Mouse (Mus musculus) neural tube, embryonic 15.5 days (tissue): ENCODE results near the gene A630095N17Rik. TPM values are rescaled to one million over a fixed set of nuclear protein-coding genes. Genes with fewer than 3 reads are reported as not detected.

Experiments
- ATAC-seq: fragments of 200-750 bp; cut with Nextera tagmentation; 2 replicates; pipeline ENCODE4 v1.8.0; 2017; ENCODE audit warnings: mild to moderate bottlenecking, moderate TSS enrichment, moderate library complexity; ENCODE audit not compliant: low FRiP score
- H3K27ac ChIP-seq: fragments of 300-500 bp; sonication (generic); replicated peaks from 2 replicates; pipeline ENCODE4 v1.5.1; 2015; ENCODE audit warnings: mild to moderate bottlenecking, inconsistent platforms
- H3K27me3 ChIP-seq: fragments of 300-500 bp; sonication (generic); replicated peaks from 2 replicates; pipeline ENCODE4 v1.6.1; 2015; ENCODE audit warnings: inconsistent platforms
- H3K36me3 ChIP-seq: fragments of 300-500 bp; sonication (generic); 2 replicates; pipeline ENCODE4 v1.6.1; 2015; ENCODE audit warnings: inconsistent platforms
- H3K4me1 ChIP-seq: fragments of 300-500 bp; sonication (generic); 2 replicates; pipeline ENCODE4 v1.6.1; 2015; ENCODE audit warnings: inconsistent platforms
- H3K4me2 ChIP-seq: fragments of 300-500 bp; sonication (generic); 2 replicates; pipeline ENCODE4 v1.6.1; 2015; ENCODE audit warnings: inconsistent platforms, mild to moderate bottlenecking, moderate library complexity
- H3K4me3 ChIP-seq: fragments of 300-500 bp; sonication (generic); replicated peaks from 2 replicates; pipeline ENCODE4 v1.5.1; 2015; ENCODE audit warnings: mild to moderate bottlenecking, inconsistent platforms
- H3K9ac ChIP-seq: fragments of 300-500 bp; sonication (generic); replicated peaks from 2 replicates; pipeline ENCODE4 v1.6.1; 2015; ENCODE audit warnings: mild to moderate bottlenecking, inconsistent platforms
- H3K9me3 ChIP-seq: fragments of 300-500 bp; sonication (generic); replicated peaks from 2 replicates; pipeline ENCODE4 v1.6.1; 2016; ENCODE audit warnings: inconsistent platforms
- WGBS: fragments of 180-500 bp; shearing (Covaris S2); methylation state at CpG from one replicate; pipeline ENCODE4 v1.1.7; 2015; ENCODE audit warnings: mixed read lengths; 5-methylcytosine and 5-hydroxymethylcytosine counted together
- polyA plus RNA-seq: library from polyadenylated mRNA; unstranded; fragments of >200 nt; fragmentation: Nextera tagmentation; extraction: Ambion mirVana; gene quantifications from 2 replicates; pipeline ENCODE4 v1.2.1, GENCODE M21; 2015

The A630095N17Rik gene
- polyA plus RNA-seq: 0.29 TPM in 1 of 2 replicates, not detected in the other

DNA sequence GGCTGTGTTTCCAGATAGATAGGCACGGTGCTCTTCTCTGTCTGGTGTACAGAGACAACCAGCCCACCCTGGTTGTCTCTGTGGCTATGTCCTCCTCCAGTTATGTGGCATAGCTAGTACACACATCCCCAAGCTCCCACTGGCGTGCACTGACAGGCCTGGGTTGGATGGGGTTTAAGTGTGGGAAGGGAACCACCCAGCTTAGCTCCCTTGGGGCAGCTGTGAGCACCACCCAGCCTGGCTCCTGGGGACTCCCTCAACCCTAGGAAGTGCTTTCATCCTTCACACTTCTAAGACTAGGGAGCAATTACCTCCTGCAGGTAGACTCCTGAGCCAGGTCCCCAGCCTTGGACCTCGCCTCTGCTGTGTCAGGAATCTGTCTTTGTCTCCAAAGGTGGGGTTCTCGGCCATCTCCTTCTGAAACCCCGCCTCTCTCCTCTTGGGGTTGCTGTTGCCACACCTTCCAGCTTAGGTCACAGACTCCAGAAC lies at the start of gene A630095N17Rik:
A630095N17Rik (minus strand) TSS at position 439 of the 489 bp plus-strand sequence.
- no peak for ATAC-seq
- no peak within 1 kb of the TSS for H3K4me3 ChIP-seq
- no peak within 1 kb of the TSS for H3K4me2 ChIP-seq
- H3K4me1 ChIP-seq: peaks cover 18% of the 10 kb centered on the region
- H3K27ac ChIP-seq: no peak within 1 kb of the TSS
- H3K27me3 ChIP-seq: peaks cover 7% of the 10 kb centered on the region; the same call in 1 of the 2 replicates
- H3K9ac ChIP-seq: no peak within 1 kb of the TSS
- 76% methylated on average over 5 of the region's 5 CpGs for WGBS
- H3K9me3 ChIP-seq: no peaks in the 10 kb centered on the region
- no peaks in the 10 kb centered on the region for H3K36me3 ChIP-seq

DNA sequence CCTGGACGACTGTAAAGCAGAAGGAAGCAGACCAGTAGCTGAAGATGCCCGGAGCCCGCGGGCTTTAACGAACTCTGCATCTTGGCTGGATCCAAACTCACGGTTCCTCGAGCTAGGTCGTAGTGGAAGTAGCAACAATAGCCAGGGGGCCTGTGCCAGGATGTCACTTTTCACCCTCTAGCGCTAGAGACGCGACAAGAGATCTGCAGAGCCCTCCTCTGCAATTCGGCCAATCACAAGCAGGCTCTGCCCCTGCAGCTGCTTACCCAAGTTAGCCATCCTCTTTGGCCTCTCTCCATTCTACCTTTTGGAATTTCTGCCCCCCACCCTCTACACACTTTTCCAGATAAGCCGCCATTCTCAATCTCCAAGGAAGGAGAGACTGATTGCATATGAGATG lies 46.3 kb upstream of the A630095N17Rik start, which contains the start of gene Resp18:
Resp18 (minus strand) TSS at position 188 of the 400 bp plus-strand sequence.
- peaks cover 5% of the 10 kb centered on the region; the same call in 1 of the 2 replicates for H3K4me1 ChIP-seq
- whole genome bisulfite sequencing: 7% methylated on average over 13 of the region's 13 CpGs
- peak; percentile 81 for ATAC-seq
- peak within 1 kb of the TSS; percentile 61 for H3K4me2 ChIP-seq
- peaks cover 15% of the 10 kb centered on the region for H3K27me3 ChIP-seq
- peak within 1 kb of the TSS; percentile 55 for H3K9ac ChIP-seq
- H3K4me3 ChIP-seq: peak within 1 kb of the TSS; percentile 47
- H3K27ac ChIP-seq: peak within 1 kb of the TSS; percentile 73
- 0 out of 2 replicates have a peak, but pooled peaks cover 2% of the 10 kb centered on the region for H3K36me3 ChIP-seq
- no peaks in the 10 kb centered on the region for H3K9me3 ChIP-seq

DNA sequence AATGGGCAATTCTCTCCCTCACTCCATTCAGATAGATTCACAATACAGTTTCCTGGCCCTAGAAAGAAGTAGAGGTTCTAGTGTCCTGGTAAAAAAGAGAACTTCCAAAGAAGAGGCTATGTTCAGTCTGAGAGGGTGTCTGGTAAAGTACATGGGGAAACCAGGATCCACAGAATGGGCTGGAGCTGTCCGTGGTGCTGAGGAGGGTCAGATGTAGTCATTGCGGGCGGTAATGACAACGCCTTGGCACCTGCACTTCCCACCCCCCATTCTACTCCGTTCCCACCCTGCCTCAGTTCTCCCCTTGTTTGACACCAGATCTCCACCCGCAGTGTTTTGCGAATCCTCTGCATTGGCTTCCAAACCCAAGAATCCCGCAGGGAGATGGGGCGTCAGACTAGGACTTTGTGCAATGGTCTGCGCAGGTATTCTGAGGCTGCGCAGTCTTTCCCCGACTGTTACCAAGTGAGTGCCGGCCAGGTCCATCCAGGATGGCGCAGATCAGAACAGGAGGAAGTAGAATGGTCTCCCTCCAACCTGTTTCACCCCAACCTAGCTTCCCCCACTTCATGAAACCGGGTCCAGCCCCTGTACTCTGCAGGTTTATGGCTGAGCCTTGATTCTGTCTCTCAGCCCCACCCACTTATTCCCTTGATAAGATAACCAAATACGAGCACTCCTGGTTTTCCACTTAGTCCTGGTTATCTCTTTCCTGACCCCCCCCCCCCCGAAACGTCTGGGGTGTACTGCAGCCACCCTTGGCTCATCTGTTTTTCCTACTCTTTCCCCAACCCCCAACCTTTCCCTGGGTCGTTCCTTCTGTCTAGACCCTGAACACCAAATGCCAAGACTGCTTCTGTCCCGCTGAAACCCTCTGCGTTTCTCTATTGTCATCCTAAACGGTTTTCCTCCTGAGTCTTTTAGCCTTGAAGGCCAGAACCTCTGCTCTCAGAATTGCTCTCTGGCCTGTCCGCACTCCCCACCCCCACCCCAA lies 45.6 kb upstream of the A630095N17Rik start:
- Histone ChIP-seq H3K9me3 (no peaks in the 10 kb centered on the region), H3K9ac (peak overlapping the region; percentile 55), H3K27me3 (peaks cover 18% of the 10 kb centered on the region), H3K27ac (peak overlapping the region; percentile 73), H3K36me3 (0 out of 2 replicates have a peak, but pooled peaks cover 2% of the 10 kb centered on the region), H3K4me2 (peak overlapping the region; percentile 61), H3K4me1 (peaks cover 5% of the 10 kb centered on the region; the same call in 1 of the 2 replicates), H3K4me3 (peak overlapping the region; percentile 47)
- ATAC-seq: peak; percentile 88
- 5% methylated on average over 23 of the region's 23 CpGs for WGBS

DNA sequence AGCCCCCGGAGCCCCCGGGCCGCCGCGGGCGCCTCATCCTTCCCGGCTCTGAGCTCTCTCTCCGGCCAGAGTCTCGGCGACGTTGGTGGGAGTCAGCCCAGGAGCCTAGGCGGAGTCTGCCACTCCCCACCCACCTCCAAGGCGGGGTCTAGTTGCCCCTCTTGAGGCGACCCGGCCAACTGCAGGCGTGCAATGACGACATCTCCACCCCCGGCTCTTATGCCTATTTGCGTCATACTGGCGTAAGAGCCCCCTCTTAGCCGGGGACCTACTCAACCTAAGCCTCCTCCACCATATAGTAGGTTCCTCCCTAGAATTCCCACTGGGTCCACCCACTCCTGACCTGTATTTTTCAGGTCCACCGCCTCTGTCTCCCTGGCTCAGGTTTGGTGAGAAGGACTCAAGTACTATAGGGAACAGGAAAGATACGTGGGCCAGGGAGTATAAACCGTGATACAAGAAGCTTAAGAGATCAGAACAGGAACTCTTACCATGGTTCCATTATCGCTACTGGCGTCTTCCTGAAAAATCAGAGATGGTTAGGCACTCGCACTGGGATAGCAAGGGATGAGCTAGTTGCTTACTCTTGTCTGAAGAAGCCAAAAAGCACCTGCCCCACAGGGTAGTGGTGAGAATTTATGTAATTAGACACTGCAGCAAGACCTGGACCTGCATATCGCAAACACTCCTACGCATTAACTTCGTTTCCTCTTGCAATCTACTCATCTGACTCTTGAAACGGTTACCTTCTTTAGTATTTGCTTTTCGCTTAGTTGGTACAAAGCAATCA lies 32.4 kb upstream of the A630095N17Rik start, which contains the start of gene Ptprn:
Ptprn (minus strand) TSS at position 412 of the 790 bp plus-strand sequence.
- Histone ChIP-seq H3K27me3 (peaks cover 58% of the 10 kb centered on the region), H3K4me3 (peak within 1 kb of the TSS; percentile 58), H3K9me3 (no peaks in the 10 kb centered on the region), H3K9ac (peak within 1 kb of the TSS; percentile 61), H3K4me2 (peak within 1 kb of the TSS; percentile 61), H3K4me1 (peaks cover 11% of the 10 kb centered on the region), H3K36me3 (no peaks in the 10 kb centered on the region), H3K27ac (peak within 1 kb of the TSS; percentile 34; the same call in 1 of the 2 replicates)
- ATAC-seq: peak; percentile 89
- 12% methylated on average over 32 of the region's 32 CpGs for WGBS

DNA sequence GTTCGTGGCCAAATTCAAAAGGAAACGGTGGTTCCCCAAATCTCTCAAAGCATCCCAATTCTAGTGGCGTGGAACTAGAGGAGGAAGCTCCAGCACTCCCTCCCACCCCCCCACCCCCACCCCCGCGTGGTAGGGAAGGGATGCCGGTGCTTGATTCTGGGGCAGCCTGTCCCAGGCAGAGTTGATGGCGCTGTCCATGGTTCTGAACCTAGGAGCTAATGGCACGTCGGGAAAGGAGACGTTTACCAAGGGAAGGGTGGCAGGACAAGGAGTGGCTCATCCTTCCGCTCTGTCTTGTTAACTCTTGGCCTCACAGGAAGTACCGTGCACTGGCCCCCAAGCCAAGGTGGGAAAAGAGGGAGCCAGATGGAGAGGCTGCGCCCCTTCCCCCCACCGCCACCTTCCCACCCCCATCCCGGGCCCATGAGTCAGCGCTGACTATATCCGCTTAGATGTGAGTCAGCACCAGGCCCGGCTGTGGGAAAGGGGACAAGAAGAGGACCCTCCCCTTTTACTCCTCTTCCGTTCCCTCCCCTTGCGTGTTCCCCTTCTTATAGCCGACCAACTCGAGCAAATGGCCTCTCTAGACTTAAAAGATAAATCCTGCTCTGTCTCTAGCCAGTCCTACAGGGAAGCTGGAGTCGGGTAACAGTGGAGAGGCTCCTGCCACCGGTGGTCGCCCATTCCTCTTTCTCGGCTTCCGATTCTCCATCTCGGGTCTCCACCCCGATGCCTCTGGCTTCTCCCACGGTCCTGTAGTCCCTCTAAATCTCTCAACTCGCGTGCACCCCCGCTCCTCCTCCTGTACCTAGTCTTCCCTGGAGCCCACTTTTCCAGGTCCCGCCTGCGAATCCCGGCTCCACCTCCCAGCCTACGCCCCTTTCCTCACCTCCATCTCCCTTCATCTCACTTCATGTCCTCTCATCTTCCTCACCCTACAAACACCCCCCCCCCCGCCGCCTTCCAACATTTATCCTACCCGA lies 31.4 kb upstream of the A630095N17Rik start:
- Histone ChIP-seq H3K4me1 (peaks cover 11% of the 10 kb centered on the region), H3K4me2 (peak overlapping the region; percentile 61), H3K27ac (0 out of 2 replicates have a peak overlapping the region, but pooled peaks have one; percentile 34), H3K4me3 (peak overlapping the region; percentile 58), H3K9ac (peak overlapping the region; percentile 61), H3K27me3 (peaks cover 57% of the 10 kb centered on the region), H3K9me3 (no peaks in the 10 kb centered on the region), H3K36me3 (no peaks in the 10 kb centered on the region)
- under 1% methylated on average over 40 of the region's 40 CpGs for whole genome bisulfite sequencing
- ATAC-seq: peak; percentile 71

DNA sequence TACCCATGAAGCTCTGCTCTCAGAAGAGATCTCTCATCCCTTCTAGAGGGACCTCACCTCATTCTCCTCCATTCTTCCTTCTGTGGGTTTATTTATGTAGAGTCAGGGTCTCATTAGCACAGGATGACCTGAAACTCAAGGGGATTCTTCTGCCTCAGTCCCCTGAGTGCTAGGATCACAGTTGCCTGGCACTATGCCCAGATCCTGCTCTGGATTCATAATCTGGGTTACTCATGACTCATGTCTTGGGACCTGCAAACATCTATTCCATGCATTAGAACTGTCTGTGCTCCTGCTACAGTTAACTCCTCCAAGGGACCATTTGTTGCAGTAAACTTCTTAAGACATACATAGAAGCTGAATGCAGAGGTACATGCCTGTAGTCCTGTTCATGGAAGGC lies 29.4 kb upstream of the A630095N17Rik start:
- Histone ChIP-seq H3K4me2 (no peak overlapping the region), H3K4me3 (no peak overlapping the region), H3K27me3 (peaks cover 57% of the 10 kb centered on the region), H3K9ac (no peak overlapping the region), H3K4me1 (peaks cover 11% of the 10 kb centered on the region), H3K27ac (no peak overlapping the region), H3K36me3 (peaks cover 5% of the 10 kb centered on the region; the same call in 1 of the 2 replicates), H3K9me3 (no peaks in the 10 kb centered on the region)
- no peak for ATAC-seq

DNA sequence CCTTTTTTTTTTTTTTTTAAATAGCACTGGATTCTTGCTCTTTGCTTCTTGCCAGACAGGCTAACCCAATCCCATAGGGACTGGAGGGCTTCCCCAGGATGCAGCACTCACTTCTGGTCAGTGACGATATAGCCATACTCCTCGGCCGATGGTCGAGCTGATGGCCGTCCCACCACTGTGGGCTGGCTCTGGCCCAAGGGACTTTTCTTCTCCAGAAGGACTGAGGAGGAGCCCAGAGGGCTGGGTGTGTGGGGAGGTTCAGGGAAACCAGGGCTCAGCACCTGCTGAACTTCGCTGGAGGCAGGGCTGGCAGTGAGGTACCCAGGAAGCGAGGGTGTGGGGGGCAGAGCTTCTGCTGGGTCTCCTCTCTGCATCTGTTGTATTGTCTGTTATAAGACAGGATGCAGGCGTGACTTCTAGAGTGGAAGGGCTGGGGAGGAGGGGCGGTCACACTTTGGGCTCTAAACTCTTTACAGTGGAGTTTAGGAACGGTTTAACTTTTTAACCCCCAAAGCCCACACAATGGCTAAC lies 23.7 kb upstream of the A630095N17Rik start:
- H3K4me2 ChIP-seq: no peak overlapping the region
- ATAC-seq: no peak
- no peak overlapping the region for H3K27ac ChIP-seq
- no peaks in the 10 kb centered on the region for H3K9me3 ChIP-seq
- peaks cover 11% of the 10 kb centered on the region for H3K27me3 ChIP-seq
- H3K9ac ChIP-seq: no peak overlapping the region
- peaks cover 7% of the 10 kb centered on the region for H3K4me1 ChIP-seq
- no peak overlapping the region for H3K4me3 ChIP-seq
- peaks cover 10% of the 10 kb centered on the region; the same call in 1 of the 2 replicates for H3K36me3 ChIP-seq
- WGBS: 68% methylated on average over 10 of the region's 10 CpGs

DNA sequence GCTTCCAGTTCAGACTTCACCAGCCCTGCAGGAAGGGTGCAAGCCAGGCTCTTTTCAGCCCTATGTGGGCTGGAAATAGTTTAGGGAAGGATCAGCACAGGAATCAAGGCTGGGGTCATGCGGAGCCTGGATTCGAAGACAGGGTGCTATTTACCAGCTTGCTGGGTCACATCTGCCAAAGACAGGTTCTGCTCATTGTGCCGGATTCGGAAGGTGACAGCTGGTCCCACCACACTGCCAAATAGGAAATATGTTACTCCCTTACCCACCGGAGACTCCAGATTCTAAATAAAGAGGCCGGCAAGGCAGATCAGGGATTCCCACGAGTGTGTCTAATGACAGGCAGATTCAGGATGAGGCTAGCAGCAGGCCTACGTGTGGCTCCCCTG lies 22.7 kb upstream of the A630095N17Rik start:
- H3K36me3 ChIP-seq: peaks cover 10% of the 10 kb centered on the region; the same call in 1 of the 2 replicates
- H3K9ac ChIP-seq: no peak overlapping the region
- ATAC-seq: no peak
- 48% methylated on average over 8 of the region's 8 CpGs for WGBS
- no peak overlapping the region for H3K4me2 ChIP-seq
- no peak overlapping the region for H3K27ac ChIP-seq
- H3K4me1 ChIP-seq: peaks cover 7% of the 10 kb centered on the region
- H3K4me3 ChIP-seq: no peak overlapping the region
- H3K9me3 ChIP-seq: no peaks in the 10 kb centered on the region
- H3K27me3 ChIP-seq: 0 out of 2 replicates have a peak, but pooled peaks cover 7% of the 10 kb centered on the region

DNA sequence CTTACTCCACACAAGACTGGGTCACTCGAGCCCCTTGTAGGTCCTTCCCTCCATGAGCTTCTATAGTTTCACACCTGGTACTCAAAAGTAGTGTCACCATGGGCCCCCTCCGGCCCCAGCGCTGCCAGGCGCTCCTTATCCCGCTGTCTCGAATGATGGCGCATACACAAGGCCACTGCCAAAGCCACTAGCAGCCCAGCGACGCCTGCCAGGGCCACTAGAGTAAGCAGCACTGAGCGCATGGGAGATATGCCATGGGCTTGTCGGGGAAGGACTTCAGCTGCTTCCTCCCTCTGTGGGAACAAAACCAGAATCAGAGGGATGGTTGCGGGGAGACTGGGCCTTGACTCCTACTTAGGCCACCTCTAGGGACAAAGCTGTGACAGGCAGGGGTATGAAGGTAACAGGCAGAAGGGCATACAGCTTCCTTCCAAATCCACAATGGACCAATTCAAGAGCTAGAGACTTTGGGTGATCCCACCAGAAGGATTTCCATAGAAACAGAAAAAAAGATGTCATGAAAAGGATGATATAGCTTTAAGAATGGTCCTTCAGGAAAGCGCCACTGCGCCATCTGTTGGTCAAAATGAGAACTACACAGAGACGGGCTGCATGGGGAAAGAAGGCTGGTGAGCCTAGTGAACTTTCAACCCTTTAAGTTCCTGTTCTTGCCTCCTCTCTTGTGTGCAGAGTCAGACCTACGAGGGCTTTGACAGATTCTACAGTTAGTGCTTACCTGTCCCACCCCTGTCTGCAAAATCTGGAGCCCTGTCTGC lies 22.1 kb upstream of the A630095N17Rik start:
- no peak for ATAC-seq
- 62% methylated on average over 16 of the region's 16 CpGs for WGBS
- no peak overlapping the region for H3K27ac ChIP-seq

More for the DNA sequence above, 22.1 kb upstream of the A630095N17Rik start:
- Histone ChIP-seq H3K4me2 (no peak overlapping the region), H3K27me3 (0 out of 2 replicates have a peak, but pooled peaks cover 7% of the 10 kb centered on the region), H3K9ac (no peak overlapping the region), H3K9me3 (no peaks in the 10 kb centered on the region), H3K36me3 (peaks cover 10% of the 10 kb centered on the region; the same call in 1 of the 2 replicates), H3K4me1 (peaks cover 7% of the 10 kb centered on the region), H3K4me3 (no peak overlapping the region)
